8 mouse cellular contexts compared by ENCODE assay signal in genomic region chr12:85974030-85974429, GRCm38 (mm10).
DNase-seq lines count a peak whose midpoint lies in the region; ATAC-seq lines count a peak whose summit lies in the region.

No protein-coding gene starts in this region.

- peaks cover 12% of the 10 kb centered on the region for H3K4me1 ChIP-seq in heart, embryonic 10.5 days
- no peaks in the 10 kb centered on the region for H3K4me1 ChIP-seq in neural tube, embryonic 12.5 days
- H3K4me1 ChIP-seq in heart, embryonic 13.5 days: peaks cover 29% of the 10 kb centered on the region
- H3K4me1 ChIP-seq in forebrain, embryonic 10.5 days: peaks cover 9% of the 10 kb centered on the region

- WGBS in heart, embryonic 10.5 days: 69% methylated on average over 4 of the region's 4 CpGs
- WGBS in neural tube, embryonic 12.5 days: 64% methylated on average over 4 of the region's 4 CpGs
- WGBS in heart, embryonic 13.5 days: 50% methylated on average over 4 of the region's 4 CpGs
- WGBS in forebrain, embryonic 10.5 days: 70% methylated on average over 4 of the region's 4 CpGs

- ATAC-seq in neural tube, embryonic 12.5 days (ENCODE audit: low FRiP score, low read depth): no peak
- no peak for ATAC-seq in heart, embryonic 13.5 days (ENCODE audit: extremely low read depth, insufficient number of reproducible peaks, low FRiP score, low TSS enrichment)

- H3K9ac ChIP-seq in neural tube, embryonic 12.5 days: no peak overlapping the region
- H3K9ac ChIP-seq in heart, embryonic 13.5 days: no peak overlapping the region

- no peak overlapping the region for H3K4me2 ChIP-seq in neural tube, embryonic 12.5 days (replicated peaks)
- H3K4me2 ChIP-seq in heart, embryonic 13.5 days: no peak overlapping the region

- H3K27me3 ChIP-seq in heart, embryonic 10.5 days (ENCODE audit: insufficient read depth, poor library complexity, severe bottlenecking): no peaks in the 10 kb centered on the region
- no peaks in the 10 kb centered on the region for H3K27me3 ChIP-seq in neural tube, embryonic 12.5 days (replicated peaks)
- no peaks in the 10 kb centered on the region for H3K27me3 ChIP-seq in heart, embryonic 13.5 days (replicated peaks)
- H3K27me3 ChIP-seq in forebrain, embryonic 10.5 days (ENCODE audit: poor library complexity, severe bottlenecking): no peaks in the 10 kb centered on the region

- peaks cover 2% of the 10 kb centered on the region for H3K36me3 ChIP-seq in heart, embryonic 10.5 days
- H3K36me3 ChIP-seq in neural tube, embryonic 12.5 days: no peaks in the 10 kb centered on the region
- 0 out of 2 replicates have a peak, but pooled peaks cover 5% of the 10 kb centered on the region for H3K36me3 ChIP-seq in heart, embryonic 13.5 days
- no peaks in the 10 kb centered on the region for H3K36me3 ChIP-seq in forebrain, embryonic 10.5 days (replicated peaks)

- H3K9me3 ChIP-seq in heart, embryonic 10.5 days: no peaks in the 10 kb centered on the region
- H3K9me3 ChIP-seq in neural tube, embryonic 12.5 days: no peaks in the 10 kb centered on the region
- no peaks in the 10 kb centered on the region for H3K9me3 ChIP-seq in heart, embryonic 13.5 days
- no peaks in the 10 kb centered on the region for H3K9me3 ChIP-seq in forebrain, embryonic 10.5 days

- no peak overlapping the region for H3K27ac ChIP-seq in heart, embryonic 10.5 days
- 0 out of 2 replicates have a peak overlapping the region, but pooled peaks have one; percentile 22 for H3K27ac ChIP-seq in neural tube, embryonic 12.5 days
- H3K27ac ChIP-seq in heart, embryonic 13.5 days (replicated peaks): 0 out of 2 replicates have a peak overlapping the region, but pooled peaks have one; percentile 16
- H3K27ac ChIP-seq in forebrain, embryonic 10.5 days: no peak overlapping the region

- DNase-seq in heart, adult 18-20 months: peak; percentile 61 to 70
- no peak for DNase-seq in heart, embryonic 10.5 days (ENCODE audit: low spot score)
- DNase-seq in neural tube, embryonic 10.5 days (ENCODE audit: extremely low spot score, low spot score): no peak
- peak; percentile 36 for DNase-seq in skeletal muscle tissue, adult 2 months (ENCODE audit: low read depth, low spot score)
- no peak for DNase-seq in urinary bladder, adult 2 months (ENCODE audit: low spot score)
- DNase-seq in forebrain, embryonic 10.5 days (ENCODE audit: extremely low spot score, low spot score): no peak

- no peak overlapping the region for H3K4me3 ChIP-seq in heart, embryonic 10.5 days
- no peak overlapping the region for H3K4me3 ChIP-seq in neural tube, embryonic 12.5 days
- H3K4me3 ChIP-seq in heart, embryonic 13.5 days: no peak overlapping the region
- H3K4me3 ChIP-seq in forebrain, embryonic 10.5 days: no peak overlapping the region

Comparison
In these comparisons a context has a peak if more than half of its experiments do, and no peak if none do; other contexts are left out.
1. DNase-seq: peak in heart, adult 18-20 months (2 of 2) and skeletal muscle tissue, adult 2 months (single experiment); none in heart, embryonic 10.5 days (single experiment), neural tube, embryonic 10.5 days (single experiment), urinary bladder, adult 2 months (single experiment) and forebrain, embryonic 10.5 days (single experiment).
2. H3K27ac ChIP-seq: peak in neural tube, embryonic 12.5 days (single experiment) and heart, embryonic 13.5 days (single experiment); none in heart, embryonic 10.5 days (single experiment) and forebrain, embryonic 10.5 days (single experiment).